Mouse (Mus musculus) kidney, postnatal 0 days (tissue): Measurements from ENCODE around the gene Myh9. TPM values are rescaled to one million over a fixed set of nuclear protein-coding genes. Genes with fewer than 3 reads are reported as not detected.
A peak's percentile ranks its signal among the peaks of the same experiment; 100 is the strongest.

Experiments used
- ATAC-seq: fragments of 200-750 bp; cut with Nextera tagmentation; replicated peaks from 2 replicates; pipeline ENCODE4 v1.8.0; 2017; ENCODE audit warnings: low read depth, moderate number of reproducible peaks, moderate TSS enrichment, moderate library complexity; ENCODE audit not compliant: low FRiP score
- DNase-seq: peaks from one replicate; pipeline ENCODE4 v3.0.0-alpha.2; 2016; ENCODE audit warnings: low spot score
- H3K27ac ChIP-seq: fragments of 300-500 bp; sonication (generic); 2 replicates; pipeline ENCODE4 v1.5.1; 2014; ENCODE audit warnings: mild to moderate bottlenecking
- H3K27me3 ChIP-seq: fragments of 300-500 bp; sonication (generic); 2 replicates; pipeline ENCODE4 v1.6.1; 2014; ENCODE audit warnings: low read length, mixed read lengths; ENCODE audit not compliant: insufficient read depth
- H3K36me3 ChIP-seq: fragments of 300-500 bp; sonication (generic); 2 replicates; pipeline ENCODE4 v1.6.1; 2014; ENCODE audit warnings: low read length, mixed read lengths; ENCODE audit not compliant: insufficient read depth
- H3K4me1 ChIP-seq: fragments of 300-500 bp; sonication (generic); replicated peaks from 2 replicates; pipeline ENCODE4 v1.6.1; 2014; ENCODE audit warnings: antibody characterized with exemption, low read length, mixed read lengths; ENCODE audit not compliant: insufficient read depth
- H3K4me2 ChIP-seq: fragments of 300-500 bp; sonication (generic); 2 replicates; pipeline ENCODE4 v1.6.1; 2014; ENCODE audit warnings: mild to moderate bottlenecking, low read length, moderate library complexity, mixed read lengths
- H3K4me3 ChIP-seq: fragments of 300-500 bp; sonication (generic); replicated peaks from 2 replicates; pipeline ENCODE4 v1.5.1; 2014; ENCODE audit warnings: low read depth, low read length
- H3K9ac ChIP-seq: fragments of 300-500 bp; sonication (generic); 2 replicates; pipeline ENCODE4 v1.6.1; 2014; ENCODE audit warnings: low read depth, low read length
- H3K9me3 ChIP-seq: fragments of 300-500 bp; sonication (generic); replicated peaks from 2 replicates; pipeline ENCODE4 v1.6.1; 2016; ENCODE audit warnings: low read length, inconsistent platforms, mixed read lengths
- CTCF ChIP-seq: IDR thresholded peaks from 2 replicates; pipeline ENCODE4 v1.5.1; 2016; ENCODE audit warnings: antibody characterized with exemption, low read depth, mild to moderate bottlenecking, moderate library complexity
- WGBS: fragments of 180-500 bp; shearing (Covaris S2); extraction: QIAGEN DNeasy Blood & Tissue Kit; methylation state at CpG from one replicate; pipeline ENCODE4 v1.1.7; 2014; 5-methylcytosine and 5-hydroxymethylcytosine counted together
- polyA plus RNA-seq: library from polyadenylated mRNA; unstranded; fragments of >200 nt; fragmentation: Nextera tagmentation; extraction: Ambion mirVana; gene quantifications from 2 replicates; pipeline ENCODE4 v1.2.1, GENCODE M21; 2015

Myh9 gene
- polyA plus RNA-seq, 1 experiment from 2014 or later = 52.9 TPM

GRCm38 (mm10) chr15:77834336-77835268 is 7.4 kb downstream of the Myh9 start:
- TF ChIP-seq CTCF = no peak
- no peaks in the 10 kb centered on the region for H3K9me3 ChIP-seq
- no peak overlapping the region for H3K9ac ChIP-seq
- no peaks in the 10 kb centered on the region for H3K27me3 ChIP-seq
- DNase-seq = peak; percentile 64
- WGBS = 45% methylated on average over 15 of the region's 15 CpGs
- peaks cover 73% of the 10 kb centered on the region for H3K4me1 ChIP-seq
- ATAC-seq = peak; percentile 31; the same call in 1 of the 2 replicates
- H3K4me2 ChIP-seq = peak overlapping the region; percentile 14; the same call in 1 of the 2 replicates
- H3K27ac ChIP-seq = peak overlapping the region; percentile 52
- H3K4me3 ChIP-seq = no peak overlapping the region
- 0 out of 2 replicates have a peak, but pooled peaks cover 3% of the 10 kb centered on the region for H3K36me3 ChIP-seq

GRCm38 (mm10) chr15:77833731-77834130 is 8.2 kb downstream of the Myh9 start:
- no peak for TF ChIP-seq CTCF
- WGBS = 73% methylated on average over 6 of the region's 6 CpGs
- no peaks in the 10 kb centered on the region for H3K27me3 ChIP-seq
- DNase-seq (no peak), ATAC-seq (no peak)
- H3K9ac ChIP-seq = 0 out of 2 replicates have a peak overlapping the region, but pooled peaks have one; percentile 3
- H3K4me2 ChIP-seq = no peak overlapping the region
- H3K4me1 ChIP-seq = peaks cover 68% of the 10 kb centered on the region
- H3K9me3 ChIP-seq = no peaks in the 10 kb centered on the region
- H3K36me3 ChIP-seq = 0 out of 2 replicates have a peak, but pooled peaks cover 3% of the 10 kb centered on the region
- H3K4me3 ChIP-seq = no peak overlapping the region
- peak overlapping the region; percentile 52; the same call in 1 of the 2 replicates for H3K27ac ChIP-seq

GRCm38 (mm10) chr15:77833083-77833482 is 8.9 kb downstream of the Myh9 start:
- Histone ChIP-seq H3K4me2 (no peak overlapping the region), H3K27me3 (no peaks in the 10 kb centered on the region), H3K9me3 (no peaks in the 10 kb centered on the region), H3K27ac (peak overlapping the region; percentile 52; the same call in 1 of the 2 replicates), H3K4me3 (no peak overlapping the region), H3K9ac (no peak overlapping the region), H3K4me1 (peaks cover 69% of the 10 kb centered on the region), H3K36me3 (0 out of 2 replicates have a peak, but pooled peaks cover 3% of the 10 kb centered on the region)
- no peak for ATAC-seq
- DNase-seq = no peak
- no peak for TF ChIP-seq CTCF

- Histone ChIP-seq H3K4me2 (no peak overlapping the region), H3K4me1 (peaks cover 69% of the 10 kb centered on the region)
- no peak for ATAC-seq
Observed at GRCm38 (mm10) chr15:77832458-77832904, 9.5 kb downstream of the Myh9 start.

GRCm38 (mm10) chr15:77831754-77832457 is 10.1 kb downstream of the Myh9 start:
- WGBS = 59% methylated on average over 8 of the region's 8 CpGs

More at GRCm38 (mm10) chr15:77832458-77832904, 9.5 kb downstream of the Myh9 start:
- no peaks in the 10 kb centered on the region for H3K9me3 ChIP-seq
- peak overlapping the region; percentile 60; the same call in 1 of the 2 replicates for H3K27ac ChIP-seq
- no peak for TF ChIP-seq CTCF
- no peak overlapping the region for H3K4me3 ChIP-seq
- no peaks in the 10 kb centered on the region for H3K27me3 ChIP-seq
- no peak overlapping the region for H3K9ac ChIP-seq
- 0 out of 2 replicates have a peak, but pooled peaks cover 3% of the 10 kb centered on the region for H3K36me3 ChIP-seq
- DNase-seq = no peak
- WGBS = 41% methylated on average over 7 of the region's 7 CpGs

GRCm38 (mm10) chr15:77831138-77831579 is 10.8 kb downstream of the Myh9 start:
- ATAC-seq = no peak
- Histone ChIP-seq H3K27ac (peak overlapping the region; percentile 62; the same call in 1 of the 2 replicates), H3K9me3 (no peaks in the 10 kb centered on the region), H3K36me3 (0 out of 2 replicates have a peak, but pooled peaks cover 3% of the 10 kb centered on the region), H3K9ac (no peak overlapping the region), H3K4me2 (no peak overlapping the region), H3K27me3 (no peaks in the 10 kb centered on the region), H3K4me3 (no peak overlapping the region), H3K4me1 (peaks cover 67% of the 10 kb centered on the region)
- no peak for TF ChIP-seq CTCF
- DNase-seq = no peak
- 72% methylated on average over 2 of the region's 2 CpGs for WGBS

More at GRCm38 (mm10) chr15:77831754-77832457, 10.1 kb downstream of the Myh9 start:
- Histone ChIP-seq H3K4me1 (peaks cover 69% of the 10 kb centered on the region), H3K9ac (no peak overlapping the region), H3K4me2 (no peak overlapping the region), H3K9me3 (no peaks in the 10 kb centered on the region), H3K27ac (peak overlapping the region; percentile 42; the same call in 1 of the 2 replicates), H3K36me3 (0 out of 2 replicates have a peak, but pooled peaks cover 3% of the 10 kb centered on the region), H3K4me3 (no peak overlapping the region), H3K27me3 (no peaks in the 10 kb centered on the region)
- TF ChIP-seq CTCF = no peak
- ATAC-seq (no peak), DNase-seq (no peak)
